ENCODE assay signal across 10 mouse cellular contexts in the genomic region with DNA sequence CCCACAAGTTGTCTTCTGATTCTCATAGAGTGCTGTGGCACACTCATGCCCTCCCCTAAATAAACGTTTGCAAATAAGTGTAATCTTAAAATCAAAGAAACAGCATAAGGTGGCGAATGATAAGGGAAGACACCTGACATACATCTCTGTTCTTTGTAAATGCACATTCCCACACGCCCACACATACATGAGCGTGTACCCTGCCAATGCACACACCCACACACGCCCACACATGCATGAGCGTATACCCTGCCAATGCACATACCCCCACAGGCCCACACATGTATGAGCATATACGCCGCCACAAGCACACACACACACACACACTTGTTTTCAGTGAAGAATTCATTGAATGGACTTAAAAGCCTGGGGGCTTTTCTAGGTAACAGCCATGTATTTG.
DNase-seq lines count a peak whose midpoint lies in the region; ATAC-seq and TF ChIP-seq lines count a peak whose summit lies in the region.
"Had no signal": no experiment of that assay in that cellular context is flagged by ENCODE, and none has a peak within 500 bp of the region (broad histone marks: within the 10 kb centered on the region; RNA-seq: fewer than 3 reads in every experiment).

No protein-coding gene starts in this region.

- no peaks in the 10 kb centered on the region for H3K9me3 ChIP-seq in heart, embryonic 14.5 days (ENCODE audit: control insufficient read depth, low read length)
- no peaks in the 10 kb centered on the region for H3K9me3 ChIP-seq in midbrain, embryonic 12.5 days

- no peaks in the 10 kb centered on the region for H3K36me3 ChIP-seq in heart, embryonic 14.5 days (ENCODE audit: control insufficient read depth, insufficient read depth, low read length)
- H3K36me3 ChIP-seq in midbrain, embryonic 12.5 days, result no peaks in the 10 kb centered on the region

- ATAC-seq in heart, embryonic 14.5 days (ENCODE audit: insufficient number of reproducible peaks, insufficient read depth, low FRiP score, low read depth), result no peak
- ATAC-seq in midbrain, embryonic 12.5 days (ENCODE audit: low FRiP score, low read depth), result 0 out of 2 replicates have a peak, but pooled peaks have one; percentile 49

- 82% methylated on average over 8 of the region's 8 CpGs for WGBS in heart, embryonic 14.5 days
- WGBS in midbrain, embryonic 12.5 days, result 87% methylated on average over 8 of the region's 8 CpGs

- DNase-seq in heart, adult 8-10 months (ENCODE audit: low spot score), result no peak
- peak; percentile 64 for DNase-seq in CD4-positive helper T cell, adult 2 months (ENCODE audit: low read depth, low spot score)
- no peak for DNase-seq in cerebellum, adult 11-12 months
- no peak for DNase-seq in adipocyte (ENCODE audit: low spot score)
- DNase-seq in frontal cortex, postnatal 36 days (ENCODE audit: low spot score in 2 of 2), result no peak

- peak overlapping the region; percentile 19; the same call in 1 of the 2 replicates for H3K4me2 ChIP-seq in heart, embryonic 14.5 days (ENCODE audit: low read length)
- 0 out of 2 replicates have a peak overlapping the region, but pooled peaks have one; percentile 7 for H3K4me2 ChIP-seq in midbrain, embryonic 12.5 days (replicated peaks)

- H3K9ac ChIP-seq in heart, embryonic 14.5 days (ENCODE audit: low read length), result no peak overlapping the region
- no peak overlapping the region for H3K9ac ChIP-seq in midbrain, embryonic 12.5 days (replicated peaks)
- H3K9ac ChIP-seq: lung, embryonic 14.5 days had no signal

- H3K27ac ChIP-seq in heart, embryonic 14.5 days (replicated peaks in 1 of 2; ENCODE audit: control insufficient read depth in 1 of 2, insufficient read depth in 1 of 2, low read depth in 2 of 2, low read length in 2 of 2), result no peak overlapping the region
- H3K27ac ChIP-seq in embryonic fibroblast, embryonic 13.5 days (ENCODE audit: insufficient read depth, low read length), result peak overlapping the region; percentile 20
- H3K27ac ChIP-seq in midbrain, embryonic 12.5 days (replicated peaks), result no peak overlapping the region
- H3K27ac ChIP-seq: heart, adult 2 months had no signal

- no peak overlapping the region for H3K4me3 ChIP-seq in heart, embryonic 14.5 days (ENCODE audit: control insufficient read depth in 1 of 2, insufficient read depth in 1 of 2, low read depth in 1 of 2, low read length in 2 of 2)
- H3K4me3 ChIP-seq in embryonic fibroblast, embryonic 13.5 days (ENCODE audit: insufficient read depth, low read length), result no peak overlapping the region
- H3K4me3 ChIP-seq in midbrain, embryonic 12.5 days, result no peak overlapping the region
- H3K4me3 ChIP-seq: heart, adult 2 months had no signal

- TF ChIP-seq CTCF in embryonic fibroblast, embryonic 13.5 days (IDR thresholded peaks at IDR 0.05; ENCODE audit: borderline replicate concordance, insufficient read depth, low read length), result no peak

- peaks cover 19 to 41% of the 10 kb centered on the region in 2 experiments for H3K4me1 ChIP-seq in heart, embryonic 14.5 days (ENCODE audit: control insufficient read depth in 2 of 2, insufficient read depth in 2 of 2, low read length in 2 of 2)
- H3K4me1 ChIP-seq in embryonic fibroblast, embryonic 13.5 days (ENCODE audit: control insufficient read depth, insufficient read depth, low read length), result peaks cover 22% of the 10 kb centered on the region
- H3K4me1 ChIP-seq in midbrain, embryonic 12.5 days, result peaks cover 26% of the 10 kb centered on the region

- TF ChIP-seq POLR2A in embryonic fibroblast, embryonic 13.5 days (IDR thresholded peaks at IDR 0.05; ENCODE audit: low read depth, low read length), result no peak

- no peaks in the 10 kb centered on the region for H3K27me3 ChIP-seq in heart, embryonic 14.5 days (ENCODE audit: control insufficient read depth, insufficient read depth, low read length)
- H3K27me3 ChIP-seq in midbrain, embryonic 12.5 days, result peaks cover 7% of the 10 kb centered on the region
